Mouse (Mus musculus) liver, embryonic 12.5 days (tissue): ENCODE results near the gene Bnc2. TPM values are rescaled to one million over a fixed set of nuclear protein-coding genes. Genes with fewer than 3 reads are reported as not detected.

Experiments
- ATAC-seq: fragments of 200-750 bp; cut with Nextera tagmentation; 2 replicates; pipeline ENCODE4 v1.8.0; 2017; ENCODE audit warnings: moderate number of reproducible peaks, mild to moderate bottlenecking, moderate library complexity
- H3K27ac ChIP-seq: fragments of 300-500 bp; sonication (generic); 2 replicates; pipeline ENCODE4 v1.5.1; 2016; ENCODE audit warnings: mild to moderate bottlenecking
- H3K27me3 ChIP-seq: fragments of 300-500 bp; sonication (generic); replicated peaks from 2 replicates; pipeline ENCODE4 v1.6.1; 2016; ENCODE audit warnings: mild to moderate bottlenecking, moderate library complexity
- H3K36me3 ChIP-seq: fragments of 300-500 bp; sonication (generic); 2 replicates; pipeline ENCODE4 v1.6.1; 2016; ENCODE audit warnings: mild to moderate bottlenecking, moderate library complexity
- H3K4me1 ChIP-seq: fragments of 300-500 bp; sonication (generic); 2 replicates; pipeline ENCODE4 v1.6.1; 2016
- H3K4me2 ChIP-seq: fragments of 300-500 bp; sonication (generic); 2 replicates; pipeline ENCODE4 v1.6.1; 2016; ENCODE audit warnings: mild to moderate bottlenecking, moderate library complexity
- H3K4me3 ChIP-seq: fragments of 300-500 bp; sonication (generic); 2 replicates; pipeline ENCODE4 v1.5.1; 2016; ENCODE audit warnings: mild to moderate bottlenecking, moderate library complexity
- H3K9ac ChIP-seq: fragments of 300-500 bp; sonication (generic); 2 replicates; pipeline ENCODE4 v1.6.1; 2016; ENCODE audit warnings: mild to moderate bottlenecking, moderate library complexity
- H3K9me3 ChIP-seq: fragments of 300-500 bp; sonication (generic); replicated peaks from 2 replicates; pipeline ENCODE4 v1.6.1; 2016; ENCODE audit warnings: mild to moderate bottlenecking, moderate library complexity
- WGBS: fragments of 180-500 bp; shearing (Covaris S2); methylation state at CpG from one replicate; pipeline ENCODE4 v1.1.7; 2016; ENCODE audit not compliant: insufficient replicate concordance; 5-methylcytosine and 5-hydroxymethylcytosine counted together
- polyA plus RNA-seq: library from polyadenylated mRNA; unstranded; fragments of >200 nt; fragmentation: Nextera tagmentation; extraction: Ambion mirVana; gene quantifications from 2 replicates; pipeline ENCODE4 v1.2.1, GENCODE M21; 2016

Bnc2 gene
- polyA plus RNA-seq, 1 experiment from 2014 or later, result 1.5 TPM

- no peak overlapping the region for H3K27ac ChIP-seq
- no peak overlapping the region for H3K4me2 ChIP-seq
- ATAC-seq, result no peak
- H3K4me1 ChIP-seq, result no peaks in the 10 kb centered on the region
- H3K27me3 ChIP-seq, result no peaks in the 10 kb centered on the region
- no peak overlapping the region for H3K9ac ChIP-seq
- no peak overlapping the region for H3K4me3 ChIP-seq
- H3K9me3 ChIP-seq, result no peaks in the 10 kb centered on the region
- 23% methylated on average over 8 of the region's 8 CpGs for WGBS
- H3K36me3 ChIP-seq, result no peaks in the 10 kb centered on the region
Observed at GRCm38 (mm10) chr4:84362337-84362823, 312.7 kb downstream of the Bnc2 start.

GRCm38 (mm10) chr4:84361165-84361564 is 313.9 kb downstream of the Bnc2 start:
- 50% methylated on average over 5 of the region's 5 CpGs for WGBS
- H3K27ac ChIP-seq, result no peak overlapping the region
- no peaks in the 10 kb centered on the region for H3K27me3 ChIP-seq
- H3K4me2 ChIP-seq, result no peak overlapping the region
- H3K36me3 ChIP-seq, result no peaks in the 10 kb centered on the region
- no peaks in the 10 kb centered on the region for H3K4me1 ChIP-seq
- ATAC-seq, result no peak
- no peaks in the 10 kb centered on the region for H3K9me3 ChIP-seq
- H3K4me3 ChIP-seq, result no peak overlapping the region
- H3K9ac ChIP-seq, result no peak overlapping the region

GRCm38 (mm10) chr4:84359996-84360395 is 315.1 kb downstream of the Bnc2 start:
- no peak for ATAC-seq
- H3K27me3 ChIP-seq, result no peaks in the 10 kb centered on the region

GRCm38 (mm10) chr4:84358204-84358603 is 316.9 kb downstream of the Bnc2 start:
- no peaks in the 10 kb centered on the region for H3K4me1 ChIP-seq
- H3K9me3 ChIP-seq, result no peaks in the 10 kb centered on the region
- ATAC-seq, result no peak
- H3K36me3 ChIP-seq, result no peaks in the 10 kb centered on the region
- WGBS, result 77% methylated on average over 2 of the region's 2 CpGs
- H3K4me2 ChIP-seq, result no peak overlapping the region
- no peak overlapping the region for H3K27ac ChIP-seq
- H3K4me3 ChIP-seq, result no peak overlapping the region
- no peak overlapping the region for H3K9ac ChIP-seq
- no peaks in the 10 kb centered on the region for H3K27me3 ChIP-seq

More at GRCm38 (mm10) chr4:84359996-84360395, 315.1 kb downstream of the Bnc2 start:
- Histone ChIP-seq H3K4me2 (no peak overlapping the region), H3K9ac (no peak overlapping the region), H3K9me3 (no peaks in the 10 kb centered on the region), H3K4me1 (no peaks in the 10 kb centered on the region), H3K4me3 (no peak overlapping the region), H3K36me3 (no peaks in the 10 kb centered on the region), H3K27ac (no peak overlapping the region)
- WGBS, result 24% methylated on average over 2 of the region's 2 CpGs

GRCm38 (mm10) chr4:84357382-84357781 is 317.7 kb downstream of the Bnc2 start:
- WGBS, result 56% methylated on average over 1 of the region's 1 CpGs
- H3K9me3 ChIP-seq, result no peaks in the 10 kb centered on the region
- H3K27ac ChIP-seq, result no peak overlapping the region

GRCm38 (mm10) chr4:84356468-84357153 is 318.5 kb downstream of the Bnc2 start:
- no peak overlapping the region for H3K9ac ChIP-seq
- H3K9me3 ChIP-seq, result no peaks in the 10 kb centered on the region
- no peaks in the 10 kb centered on the region for H3K4me1 ChIP-seq
- WGBS, result 57% methylated on average over 8 of the region's 8 CpGs
- ATAC-seq, result no peak
- no peaks in the 10 kb centered on the region for H3K27me3 ChIP-seq
- H3K4me3 ChIP-seq, result no peak overlapping the region
- H3K36me3 ChIP-seq, result no peaks in the 10 kb centered on the region
- no peak overlapping the region for H3K27ac ChIP-seq
- no peak overlapping the region for H3K4me2 ChIP-seq

More at GRCm38 (mm10) chr4:84357382-84357781, 317.7 kb downstream of the Bnc2 start:
- Histone ChIP-seq H3K4me1 (no peaks in the 10 kb centered on the region), H3K36me3 (no peaks in the 10 kb centered on the region), H3K9ac (no peak overlapping the region), H3K4me2 (no peak overlapping the region), H3K27me3 (no peaks in the 10 kb centered on the region), H3K4me3 (no peak overlapping the region)
- ATAC-seq, result no peak

- Histone ChIP-seq H3K9me3 (no peaks in the 10 kb centered on the region), H3K27me3 (no peaks in the 10 kb centered on the region), H3K4me3 (no peak overlapping the region), H3K27ac (no peak overlapping the region), H3K9ac (no peak overlapping the region), H3K4me1 (no peaks in the 10 kb centered on the region), H3K36me3 (no peaks in the 10 kb centered on the region), H3K4me2 (no peak overlapping the region)
- WGBS, result 39% methylated on average over 2 of the region's 2 CpGs
- ATAC-seq, result no peak
Observed at GRCm38 (mm10) chr4:84352656-84353055, 322.4 kb downstream of the Bnc2 start.

- ATAC-seq, result no peak
- Histone ChIP-seq H3K4me1 (no peaks in the 10 kb centered on the region), H3K36me3 (no peaks in the 10 kb centered on the region), H3K27me3 (no peaks in the 10 kb centered on the region), H3K9ac (no peak overlapping the region), H3K27ac (no peak overlapping the region), H3K4me2 (no peak overlapping the region), H3K4me3 (no peak overlapping the region), H3K9me3 (no peaks in the 10 kb centered on the region)
- WGBS, result 41% methylated on average over 5 of the region's 5 CpGs
Observed at GRCm38 (mm10) chr4:84349536-84349935, 325.5 kb downstream of the Bnc2 start.

- Histone ChIP-seq H3K27ac (no peak overlapping the region), H3K9ac (no peak overlapping the region), H3K4me2 (no peak overlapping the region), H3K27me3 (no peaks in the 10 kb centered on the region), H3K36me3 (no peaks in the 10 kb centered on the region), H3K4me1 (no peaks in the 10 kb centered on the region), H3K4me3 (no peak overlapping the region), H3K9me3 (no peaks in the 10 kb centered on the region)
- WGBS, result 61% methylated on average over 4 of the region's 4 CpGs
- no peak for ATAC-seq
Observed at GRCm38 (mm10) chr4:84339172-84339571, 335.9 kb downstream of the Bnc2 start.

- H3K4me1 ChIP-seq, result no peaks in the 10 kb centered on the region
- no peak overlapping the region for H3K4me2 ChIP-seq
- no peaks in the 10 kb centered on the region for H3K27me3 ChIP-seq
- H3K4me3 ChIP-seq, result no peak overlapping the region
- H3K27ac ChIP-seq, result no peak overlapping the region
- no peak overlapping the region for H3K9ac ChIP-seq
- no peaks in the 10 kb centered on the region for H3K9me3 ChIP-seq
- no peak for ATAC-seq
- WGBS, result 77% methylated on average over 9 of the region's 9 CpGs
- no peaks in the 10 kb centered on the region for H3K36me3 ChIP-seq
Observed at GRCm38 (mm10) chr4:84331995-84332394, 343.1 kb downstream of the Bnc2 start.

- Histone ChIP-seq H3K27ac (no peak overlapping the region), H3K4me2 (no peak overlapping the region), H3K4me3 (no peak overlapping the region), H3K9ac (no peak overlapping the region), H3K27me3 (no peaks in the 10 kb centered on the region), H3K4me1 (no peaks in the 10 kb centered on the region), H3K9me3 (no peaks in the 10 kb centered on the region), H3K36me3 (no peaks in the 10 kb centered on the region)
- 54% methylated on average over 3 of the region's 3 CpGs for WGBS
- no peak for ATAC-seq
Observed at GRCm38 (mm10) chr4:84331450-84331849, 343.6 kb downstream of the Bnc2 start.

- H3K4me2 ChIP-seq, result no peak overlapping the region
- H3K4me3 ChIP-seq, result no peak overlapping the region
- no peak overlapping the region for H3K9ac ChIP-seq
- no peaks in the 10 kb centered on the region for H3K27me3 ChIP-seq
- no peaks in the 10 kb centered on the region for H3K4me1 ChIP-seq
- 74% methylated on average over 4 of the region's 4 CpGs for WGBS
- H3K27ac ChIP-seq, result no peak overlapping the region
- H3K9me3 ChIP-seq, result no peaks in the 10 kb centered on the region
- H3K36me3 ChIP-seq, result no peaks in the 10 kb centered on the region
- no peak for ATAC-seq
Observed at GRCm38 (mm10) chr4:84330509-84330908, 344.6 kb downstream of the Bnc2 start.

GRCm38 (mm10) chr4:84329651-84330050 is 345.4 kb downstream of the Bnc2 start:
- no peak for ATAC-seq
- Histone ChIP-seq H3K9ac (no peak overlapping the region), H3K4me2 (no peak overlapping the region), H3K27ac (no peak overlapping the region), H3K27me3 (no peaks in the 10 kb centered on the region), H3K36me3 (no peaks in the 10 kb centered on the region), H3K4me1 (no peaks in the 10 kb centered on the region), H3K4me3 (no peak overlapping the region), H3K9me3 (no peaks in the 10 kb centered on the region)
- WGBS, result 63% methylated on average over 5 of the region's 5 CpGs
